Mouse (Mus musculus) bone marrow macrophage, adult 2 months (primary cell): ENCODE measurements around the gene Zfp277. TPM values are rescaled to one million over a fixed set of nuclear protein-coding genes. Genes with fewer than 3 reads are reported as not detected.

ENCODE experiments used
- H3K27ac ChIP-seq: 2 replicates; pipeline ENCODE4 v1.5.1; 2012; ENCODE audit warnings: low read depth, low read length; ENCODE audit not compliant: insufficient read depth
- H3K4me1 ChIP-seq: 2 replicates; pipeline ENCODE4 v1.6.1; 2012; ENCODE audit warnings: low read length; ENCODE audit not compliant: control insufficient read depth, insufficient read depth
- H3K4me3 ChIP-seq: 2 replicates; pipeline ENCODE4 v1.5.1; 2012; ENCODE audit warnings: mild to moderate bottlenecking, low read length, moderate library complexity; ENCODE audit not compliant: insufficient read depth
- CTCF ChIP-seq: IDR thresholded peaks from 2 replicates; pipeline ENCODE4 v1.5.1; 2012; ENCODE audit warnings: low read depth, mild to moderate bottlenecking, low read length, moderate library complexity
- POLR2A ChIP-seq: IDR thresholded peaks from 2 replicates; pipeline ENCODE4 v1.6.1; 2012; ENCODE audit warnings: mild to moderate bottlenecking, low read depth, low read length, borderline replicate concordance
- polyA plus RNA-seq: library from polyadenylated mRNA; stranded (reverse); fragments of >200 nt; gene quantifications from 2 replicates; pipeline ENCODE4 v1.2.4, GENCODE M21; 2012; ENCODE audit not compliant: missing spikeins, insufficient read depth, insufficient read length

The Zfp277 gene
- polyA plus RNA-seq, 1 experiment, result 30.4 TPM

GRCm38 (mm10) chr12:40378621-40379537, 66.8 kb downstream of the Zfp277 start:
- peaks cover 14% of the 10 kb centered on the region for H3K4me1 ChIP-seq
- no peak overlapping the region for H3K4me3 ChIP-seq
- H3K27ac ChIP-seq, result no peak overlapping the region
- TF ChIP-seq POLR2A (no peak), CTCF (no peak)

- Histone ChIP-seq H3K27ac (no peak overlapping the region), H3K4me3 (no peak overlapping the region), H3K4me1 (peaks cover 9% of the 10 kb centered on the region)
- TF ChIP-seq POLR2A, result no peak
- TF ChIP-seq CTCF, result no peak
These were observed 93.8 kb downstream of the Zfp277 start for GRCm38 (mm10) chr12:40351879-40352278.

GRCm38 (mm10) chr12:40348251-40348650, 97.5 kb downstream of the Zfp277 start:
- no peak overlapping the region for H3K4me3 ChIP-seq
- peaks cover 9% of the 10 kb centered on the region for H3K4me1 ChIP-seq
- TF ChIP-seq CTCF, result no peak
- no peak for TF ChIP-seq POLR2A
- no peak overlapping the region for H3K27ac ChIP-seq

- TF ChIP-seq POLR2A, result no peak
- no peak for TF ChIP-seq CTCF
- Histone ChIP-seq H3K4me3 (no peak overlapping the region), H3K4me1 (peaks cover 12% of the 10 kb centered on the region), H3K27ac (no peak overlapping the region)
These were observed 98.5 kb downstream of the Zfp277 start for GRCm38 (mm10) chr12:40347060-40347698.

GRCm38 (mm10) chr12:40341443-40341842, 104.3 kb downstream of the Zfp277 start:
- no peak for TF ChIP-seq POLR2A

GRCm38 (mm10) chr12:40335303-40335702, 110.4 kb downstream of the Zfp277 start:
- Histone ChIP-seq H3K4me3 (no peak overlapping the region), H3K4me1 (peaks cover 10% of the 10 kb centered on the region), H3K27ac (no peak overlapping the region)
- TF ChIP-seq POLR2A (no peak), CTCF (no peak)

More at GRCm38 (mm10) chr12:40341443-40341842, 104.3 kb downstream of the Zfp277 start:
- Histone ChIP-seq H3K27ac (no peak overlapping the region), H3K4me1 (peaks cover 13% of the 10 kb centered on the region), H3K4me3 (no peak overlapping the region)

GRCm38 (mm10) chr12:40331467-40331866, 114.2 kb downstream of the Zfp277 start:
- H3K27ac ChIP-seq, result no peak overlapping the region
- no peak for TF ChIP-seq POLR2A
- no peak for TF ChIP-seq CTCF
- no peaks in the 10 kb centered on the region for H3K4me1 ChIP-seq
- H3K4me3 ChIP-seq, result no peak overlapping the region

GRCm38 (mm10) chr12:40327012-40327660, 118.6 kb downstream of the Zfp277 start:
- Histone ChIP-seq H3K4me1 (no peaks in the 10 kb centered on the region), H3K27ac (no peak overlapping the region), H3K4me3 (no peak overlapping the region)
- TF ChIP-seq CTCF (no peak), POLR2A (no peak)

GRCm38 (mm10) chr12:40325582-40325981, 120.1 kb downstream of the Zfp277 start:
- H3K4me1 ChIP-seq, result no peaks in the 10 kb centered on the region
- no peak overlapping the region for H3K4me3 ChIP-seq
- no peak overlapping the region for H3K27ac ChIP-seq
- TF ChIP-seq POLR2A, result no peak
- no peak for TF ChIP-seq CTCF
